Mouse (Mus musculus) ES-E14 (cell line): ENCODE measurements around the gene Olfr1357. TPM values are rescaled to one million over a fixed set of nuclear protein-coding genes. Genes with fewer than 3 reads are reported as not detected.

Experiments
- DNase-seq: peaks from one replicate; pipeline ENCODE4 v3.0.0-alpha.2; 2013; ENCODE audit warnings: low read depth, low spot score
- H3K27ac ChIP-seq: 2 replicates; pipeline ENCODE4 v1.5.1; 2012; ENCODE audit warnings: low read depth, mild to moderate bottlenecking, low read length, moderate library complexity, mixed read lengths; ENCODE audit not compliant: poor library complexity, insufficient read depth, severe bottlenecking
- H3K36me3 ChIP-seq: 2 replicates; pipeline ENCODE4 v1.6.1; 2012; ENCODE audit warnings: mild to moderate bottlenecking, low read length, moderate library complexity, mixed read lengths; ENCODE audit not compliant: control insufficient read depth, poor library complexity, insufficient read depth, severe bottlenecking
- H3K4me1 ChIP-seq, 2 experiments: fragments of 150-350 bp in 1 of 2; sonication (generic) in 1 of 2; 2 replicates each; pipeline ENCODE4 v1.6.1; 2012; ENCODE audit warnings: low read length in 2 of 2, mild to moderate bottlenecking in 1 of 2, mixed read lengths in 1 of 2; ENCODE audit not compliant: control insufficient read depth in 2 of 2, insufficient read depth in 2 of 2, poor library complexity in 1 of 2
- H3K4me3 ChIP-seq, 2 experiments: fragments of 150-350 bp in 1 of 2; sonication (generic) in 1 of 2; 2 replicates each; pipeline ENCODE4 v1.5.1; 2012; ENCODE audit warnings: low read length in 2 of 2, low read depth in 1 of 2, mild to moderate bottlenecking in 1 of 2, mixed read lengths in 1 of 2; ENCODE audit not compliant: insufficient read depth in 1 of 2, poor library complexity in 1 of 2, severe bottlenecking in 1 of 2
- H3K9ac ChIP-seq: 2 replicates; pipeline ENCODE4 v1.6.1; 2012; ENCODE audit warnings: low read depth, mild to moderate bottlenecking, low read length, mixed read lengths; ENCODE audit not compliant: poor library complexity, insufficient read depth, severe bottlenecking
- H3K9me3 ChIP-seq: fragments of 150-350 bp; sonication (generic); 2 replicates; pipeline ENCODE4 v1.6.1; 2012; ENCODE audit warnings: low read depth, mild to moderate bottlenecking, low read length; ENCODE audit not compliant: control insufficient read depth, insufficient read depth
- CHD2 ChIP-seq: IDR thresholded peaks from 2 replicates; pipeline ENCODE4 v1.6.1; 2014; ENCODE audit warnings: mild to moderate bottlenecking, low read depth, low read length, inconsistent platforms
- HCFC1 ChIP-seq: IDR thresholded peaks from 2 replicates; pipeline ENCODE4 v1.6.1; 2012; ENCODE audit warnings: low read length, inconsistent platforms, borderline replicate concordance; ENCODE audit not compliant: insufficient read depth
- MAFK ChIP-seq: IDR thresholded peaks from 2 replicates; pipeline ENCODE4 v1.6.1; 2014; ENCODE audit warnings: mild to moderate bottlenecking, low read depth, low read length, inconsistent platforms; ENCODE audit not compliant: insufficient read depth
- ZC3H11A ChIP-seq: IDR thresholded peaks from 2 replicates; pipeline ENCODE4 v1.6.1; 2012; ENCODE audit warnings: low read depth, mild to moderate bottlenecking, inconsistent platforms, low read length, borderline replicate concordance
- ZNF384 ChIP-seq: IDR thresholded peaks from 2 replicates; pipeline ENCODE4 v1.6.1; 2012; ENCODE audit warnings: low read depth, low read length, inconsistent platforms
- in situ Hi-C, 2 experiments: fragments of 600-800 bp; cut with MboI; formaldehyde crosslinking; loops; one replicate each; pipeline ENCODE4 v1.15.1; 2025; ENCODE audit warnings: low sequenced_read_pairs in 2 of 2, inconsistent platforms in 1 of 2; ENCODE audit not compliant: unreplicated experiment in 2 of 2
- total RNA-seq: library from RNA; depleted of rRNA; stranded (reverse); fragments of 300-350 nt; gene quantifications from 2 replicates; pipeline ENCODE4 v1.2.3, GENCODE M21; 2012

The Olfr1357 gene
- total RNA-seq, 1 experiment = not detected

DNA sequence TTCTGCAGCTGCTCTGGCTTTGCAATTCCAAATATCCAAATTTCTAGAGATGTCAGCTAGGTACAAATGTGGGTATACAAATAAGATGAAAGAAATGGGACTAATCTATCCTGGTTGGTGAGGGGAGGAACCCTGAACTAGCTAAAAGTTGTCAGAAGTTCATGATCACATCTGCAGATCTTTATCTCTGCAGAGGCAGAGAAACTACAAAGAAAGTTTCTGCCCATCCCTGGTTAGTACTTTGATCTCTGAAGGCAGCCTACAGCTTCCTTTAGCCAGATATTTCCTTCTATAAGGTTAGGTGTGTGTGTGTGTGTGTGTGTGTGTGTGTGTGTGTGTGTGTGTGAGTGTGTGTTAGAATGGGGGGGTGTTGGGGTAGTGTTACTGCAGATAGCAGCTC is 23.3 kb downstream of the Olfr1357 start:
- H3K4me1 ChIP-seq = peaks cover 1 to 3% of the 10 kb centered on the region in 2 experiments; a peak in 1 of 4 replicates

DNA sequence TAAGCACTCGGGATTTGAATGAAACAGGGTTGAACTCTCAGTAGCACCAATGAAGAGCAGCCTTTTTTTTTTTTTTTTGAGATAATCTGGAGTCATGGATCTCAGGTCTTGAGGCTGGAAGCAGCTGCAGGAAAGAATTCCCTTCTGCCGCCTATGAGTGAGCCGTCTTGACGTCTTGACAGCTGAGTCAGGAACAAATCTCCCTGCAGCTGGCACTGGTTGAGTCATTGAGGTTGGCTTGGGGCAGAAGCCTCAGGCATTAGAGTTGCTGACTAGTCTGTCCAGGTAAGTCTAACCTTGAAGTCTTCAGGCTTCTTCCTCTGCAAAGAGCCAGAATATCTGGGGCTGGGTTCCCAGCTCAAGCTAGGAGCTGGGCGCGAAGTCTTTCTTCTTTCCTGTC is 23.7 kb downstream of the Olfr1357 start:
- TF ChIP-seq MAFK = no peak
- no peak for TF ChIP-seq ZC3H11A
- TF ChIP-seq HCFC1 = no peak
- no peak for TF ChIP-seq CHD2
- no peak for TF ChIP-seq ZNF384
- DNase-seq = no peak
- Histone ChIP-seq H3K27ac (no peak overlapping the region), H3K36me3 (no peaks in the 10 kb centered on the region), H3K4me1 (peaks cover 1 to 3% of the 10 kb centered on the region in 2 experiments; a peak in 1 of 4 replicates), H3K9me3 (no peaks in the 10 kb centered on the region), H3K9ac (no peak overlapping the region), H3K4me3 (no peak overlapping the region)
- in situ Hi-C loops = no loop called here

More for the DNA sequence above, 23.3 kb downstream of the Olfr1357 start:
- Histone ChIP-seq H3K4me3 (no peak overlapping the region), H3K9me3 (no peaks in the 10 kb centered on the region), H3K36me3 (no peaks in the 10 kb centered on the region), H3K27ac (no peak overlapping the region), H3K9ac (no peak overlapping the region)
- no peak for DNase-seq
- TF ChIP-seq MAFK (no peak), ZNF384 (no peak)
- in situ Hi-C loops = no loop called here

DNA sequence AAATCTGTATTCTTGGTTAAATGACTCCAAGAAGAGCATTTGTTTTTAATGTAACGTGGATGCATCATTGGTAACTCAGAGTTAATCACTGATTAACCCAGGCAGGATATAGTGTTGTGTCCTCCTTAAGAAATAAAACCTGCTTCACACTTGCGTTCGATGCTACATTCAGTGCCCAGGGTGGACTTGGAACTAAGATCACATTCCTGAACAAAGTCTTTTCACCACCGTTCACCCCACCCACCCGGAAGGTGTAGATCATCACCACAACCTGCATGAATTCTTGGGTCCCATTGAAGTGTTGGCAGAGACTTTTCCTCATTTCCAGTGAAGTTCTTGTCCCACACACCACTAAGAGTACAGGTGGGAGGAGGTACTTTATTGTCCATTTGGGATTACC is 24.1 kb downstream of the Olfr1357 start:
- in situ Hi-C loops = no loop called here
- Histone ChIP-seq H3K9me3 (no peaks in the 10 kb centered on the region), H3K36me3 (no peaks in the 10 kb centered on the region), H3K9ac (no peak overlapping the region), H3K4me3 (no peak overlapping the region), H3K27ac (no peak overlapping the region), H3K4me1 (peaks cover 1 to 3% of the 10 kb centered on the region in 2 experiments; a peak in 1 of 4 replicates)
- TF ChIP-seq ZNF384 = no peak
- no peak for TF ChIP-seq MAFK
- TF ChIP-seq HCFC1 = no peak
- TF ChIP-seq CHD2 = no peak
- no peak for TF ChIP-seq ZC3H11A
- DNase-seq = no peak

DNA sequence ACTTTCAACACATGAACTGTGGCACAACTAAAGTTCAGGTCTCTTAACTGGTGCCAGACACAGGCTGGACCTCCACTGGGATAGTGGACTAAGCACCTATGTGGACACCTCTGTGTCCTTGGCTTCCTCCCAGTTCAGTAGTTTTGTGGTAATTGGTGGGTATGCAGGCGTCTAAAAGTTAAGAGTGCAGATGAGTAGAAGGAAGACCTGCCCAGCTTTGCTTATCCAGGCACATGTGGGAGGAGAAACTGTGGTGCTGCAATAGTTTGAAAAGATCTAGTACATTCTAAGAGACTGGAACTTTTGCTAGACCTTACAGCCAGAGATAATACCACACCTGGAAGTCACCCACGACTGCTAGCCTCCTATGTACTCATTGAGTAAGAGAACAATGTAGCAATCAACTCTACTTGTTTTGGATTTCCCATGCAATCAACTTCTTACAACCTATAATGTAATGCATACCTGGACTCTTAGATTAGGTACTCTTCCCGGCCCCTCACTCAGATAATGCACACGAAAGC is 25.0 kb downstream of the Olfr1357 start:
- in situ Hi-C loops = no loop called here
- Histone ChIP-seq H3K4me1 (peaks cover 1 to 3% of the 10 kb centered on the region in 2 experiments; a peak in 1 of 4 replicates), H3K9ac (no peak overlapping the region), H3K4me3 (no peak overlapping the region), H3K9me3 (no peaks in the 10 kb centered on the region), H3K27ac (no peak overlapping the region), H3K36me3 (no peaks in the 10 kb centered on the region; the same call in 1 of the 2 replicates)
- no peak for DNase-seq
- no peak for TF ChIP-seq ZC3H11A
- no peak for TF ChIP-seq HCFC1
- no peak for TF ChIP-seq CHD2
- no peak for TF ChIP-seq ZNF384
- no peak for TF ChIP-seq MAFK
